In the genomic region with DNA sequence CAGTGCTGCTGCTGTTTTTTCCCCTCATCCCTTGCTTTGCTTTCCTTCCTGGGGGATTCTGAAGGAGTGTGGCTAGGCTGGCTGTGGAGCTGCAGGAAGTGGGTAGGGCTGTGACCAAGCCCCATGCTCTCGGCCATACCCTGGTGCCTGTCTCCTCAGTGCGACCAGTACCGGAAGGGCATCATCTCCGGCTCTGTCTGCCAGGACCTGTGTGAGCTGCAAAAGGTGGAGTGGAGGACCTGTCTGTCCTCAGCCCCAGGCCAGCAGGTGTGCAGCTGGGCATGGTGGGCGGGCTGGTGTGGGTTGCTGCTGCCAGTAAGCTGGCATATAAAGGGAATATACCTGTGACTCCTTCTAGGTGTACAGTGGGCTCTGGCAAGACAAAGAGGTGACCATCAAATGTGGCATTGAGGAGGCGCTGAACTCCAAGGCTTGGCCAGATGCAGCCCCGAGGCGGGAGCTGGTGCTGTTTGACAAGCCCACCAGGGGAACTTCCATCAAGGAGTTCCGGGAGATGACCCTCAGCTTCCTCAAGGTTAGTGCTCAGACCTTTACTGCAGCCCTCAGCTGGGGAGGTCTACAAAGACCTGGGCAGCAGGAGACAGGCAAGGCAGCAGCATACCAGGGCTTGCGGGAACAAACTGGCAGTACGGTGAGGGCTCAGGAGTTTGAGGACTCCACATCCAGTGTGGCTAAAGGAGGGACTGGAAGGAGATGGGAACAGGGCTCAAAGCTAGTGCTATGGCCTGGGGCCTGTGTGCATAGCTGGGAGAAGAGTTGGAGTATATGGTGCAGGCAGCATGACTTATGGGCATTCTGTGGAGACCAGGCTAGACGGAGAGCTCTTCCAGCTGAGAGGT, we compare ENCODE assay signal across 11 mouse cellular contexts. TPM values are rescaled to one million over a fixed set of nuclear protein-coding genes. Genes with fewer than 3 reads are reported as not detected.
DNase-seq lines count a peak whose midpoint lies in the region; ATAC-seq lines count a peak whose summit lies in the region.
"Had no signal": no experiment of that assay in that cellular context is flagged by ENCODE, and none has a peak within 500 bp of the region (broad histone marks: within the 10 kb centered on the region; RNA-seq: fewer than 3 reads in every experiment).

No protein-coding gene starts in this region.

- H3K27me3 ChIP-seq in kidney, embryonic 15.5 days, result no peaks in the 10 kb centered on the region
- no peaks in the 10 kb centered on the region for H3K27me3 ChIP-seq in midbrain, embryonic 13.5 days
- H3K27me3 ChIP-seq: forebrain, embryonic 13.5 days had no signal

- H3K27ac ChIP-seq in kidney, embryonic 15.5 days, result peak overlapping the region; percentile 51
- H3K27ac ChIP-seq in midbrain, embryonic 13.5 days, result 0 out of 2 replicates have a peak overlapping the region, but pooled peaks have one; percentile 5
- H3K27ac ChIP-seq: forebrain, embryonic 13.5 days had no signal

- H3K4me1 ChIP-seq in kidney, embryonic 15.5 days, result peaks cover 49% of the 10 kb centered on the region
- H3K4me1 ChIP-seq in midbrain, embryonic 13.5 days (replicated peaks), result peaks cover 79% of the 10 kb centered on the region

- no peak for ATAC-seq in kidney, embryonic 15.5 days (replicated peaks; ENCODE audit: low FRiP score)
- no peak for ATAC-seq in midbrain, embryonic 13.5 days
- no peak for ATAC-seq in CD4-positive, CD25-positive, alpha-beta regulatory T cell, adult 4 months
- ATAC-seq: forebrain, embryonic 13.5 days had no signal

- no peak overlapping the region for H3K4me2 ChIP-seq in kidney, embryonic 15.5 days
- H3K4me2 ChIP-seq in midbrain, embryonic 13.5 days (replicated peaks), result no peak overlapping the region
- H3K4me2 ChIP-seq: forebrain, embryonic 13.5 days had no signal

- WGBS in kidney, embryonic 15.5 days, result 63% methylated on average over 12 of the region's 12 CpGs
- WGBS in midbrain, embryonic 13.5 days, result 77% methylated on average over 12 of the region's 12 CpGs

- no peak overlapping the region for H3K9ac ChIP-seq in kidney, embryonic 15.5 days
- peak overlapping the region; percentile 49 for H3K9ac ChIP-seq in midbrain, embryonic 13.5 days (replicated peaks)
- H3K9ac ChIP-seq: forebrain, embryonic 13.5 days had no signal

- no peak for DNase-seq in kidney, adult 11 months
- DNase-seq in ZHBTc4 (ENCODE audit: low read depth, low spot score), result peak; percentile 71
- DNase-seq in kidney, postnatal 14 days, result peak; percentile 41
- no peak for DNase-seq in adipocyte (ENCODE audit: low spot score)
- DNase-seq: cerebellum, adult 11-12 months had no signal

- no peak overlapping the region for H3K4me3 ChIP-seq in kidney, embryonic 15.5 days (replicated peaks)
- no peak overlapping the region for H3K4me3 ChIP-seq in midbrain, embryonic 13.5 days (replicated peaks)
- H3K4me3 ChIP-seq: forebrain, embryonic 13.5 days had no signal

- peaks cover 49% of the 10 kb centered on the region for H3K36me3 ChIP-seq in kidney, embryonic 15.5 days
- peaks cover 49% of the 10 kb centered on the region for H3K36me3 ChIP-seq in midbrain, embryonic 13.5 days

- H3K9me3 ChIP-seq in kidney, embryonic 15.5 days (replicated peaks), result no peaks in the 10 kb centered on the region
- no peaks in the 10 kb centered on the region for H3K9me3 ChIP-seq in midbrain, embryonic 13.5 days
- H3K9me3 ChIP-seq: forebrain, embryonic 13.5 days had no signal

RNA-seq across cellular contexts. Expression of a gene that starts 6.6 kb away (rescaled TPM):
- polyA plus RNA-seq in kidney, embryonic 15.5 days (2015; fragmentation: Nextera tagmentation; extraction: Ambion mirVana), result 32.9 and 33.1 TPM in 2 replicates
- polyA plus RNA-seq in midbrain, embryonic 13.5 days (2015; fragmentation: Nextera tagmentation; extraction: Ambion mirVana), result 112 and 118 TPM in 2 replicates
- polyA plus RNA-seq in CD4-positive, CD25-positive, alpha-beta regulatory T cell, adult 4 months (2017; shearing (Covaris generic)), result 1 to 10 TPM; 1.5 to 2.6 TPM

RNA-seq across cellular contexts. Expression of a gene that starts 30.6 kb away (rescaled TPM):
- 41.7 and 47.7 TPM in 2 replicates for polyA plus RNA-seq in kidney, embryonic 15.5 days (2015; fragmentation: Nextera tagmentation; extraction: Ambion mirVana)
- polyA plus RNA-seq in midbrain, embryonic 13.5 days (2015; fragmentation: Nextera tagmentation; extraction: Ambion mirVana), result 4.0 and 5.3 TPM in 2 replicates
- 1 to 10 TPM; 5.8 to 7.7 TPM for polyA plus RNA-seq in CD4-positive, CD25-positive, alpha-beta regulatory T cell, adult 4 months (2017; shearing (Covaris generic))

RNA-seq across cellular contexts. Expression of a gene that starts 36.2 kb away (rescaled TPM):
- not detected in 2 replicates for polyA plus RNA-seq in kidney, embryonic 15.5 days (2015; fragmentation: Nextera tagmentation; extraction: Ambion mirVana)
- not detected in 2 replicates for polyA plus RNA-seq in midbrain, embryonic 13.5 days (2015; fragmentation: Nextera tagmentation; extraction: Ambion mirVana)
- under 1 TPM in 1 of 2 experiments, not detected in 1; 0.92 TPM for polyA plus RNA-seq in CD4-positive, CD25-positive, alpha-beta regulatory T cell, adult 4 months (2017; shearing (Covaris generic))
- polyA plus RNA-seq: forebrain, embryonic 13.5 days; urinary bladder, adult 2 months had no signal

RNA-seq across cellular contexts. Expression of a gene that starts 48.4 kb away (rescaled TPM):
- not detected in 2 replicates for polyA plus RNA-seq in kidney, embryonic 15.5 days (2015; fragmentation: Nextera tagmentation; extraction: Ambion mirVana)
- not detected in 2 replicates for polyA plus RNA-seq in midbrain, embryonic 13.5 days (2015; fragmentation: Nextera tagmentation; extraction: Ambion mirVana)
- not detected for polyA plus RNA-seq in CD4-positive, CD25-positive, alpha-beta regulatory T cell, adult 4 months (2017; shearing (Covaris generic))
- polyA plus RNA-seq: forebrain, embryonic 13.5 days; spleen, adult 2 months; urinary bladder, adult 2 months had no signal

RNA-seq across cellular contexts. Expression of a gene that starts 55.0 kb away (rescaled TPM):
- polyA plus RNA-seq in kidney, embryonic 15.5 days (2015; fragmentation: Nextera tagmentation; extraction: Ambion mirVana), result 218 and 219 TPM in 2 replicates
- polyA plus RNA-seq in midbrain, embryonic 13.5 days (2015; fragmentation: Nextera tagmentation; extraction: Ambion mirVana), result 44.9 and 55.9 TPM in 2 replicates
- polyA plus RNA-seq in CD4-positive, CD25-positive, alpha-beta regulatory T cell, adult 4 months (2017; shearing (Covaris generic)), result not detected

Comparison
In these comparisons a context has a peak if more than half of its experiments do, and no peak if none do; other contexts are left out.
1. DNase-seq: peak in ZHBTc4 (single experiment) and kidney, postnatal 14 days (single experiment); none in kidney, adult 11 months (single experiment) and adipocyte (single experiment).